Mouse (Mus musculus) heart, adult 2 months (tissue): ENCODE data around the gene Dytn.

Source experiments
- CTCF ChIP-seq: fragments of 200-600 bp; IDR thresholded peaks from 2 replicates; pipeline ENCODE4 v1.8.1; 2022; ENCODE audit warnings: antibody characterized with exemption, mild to moderate bottlenecking, moderate library complexity
- EP300 ChIP-seq: fragments of 200-500 bp; IDR thresholded peaks from 2 replicates; pipeline ENCODE4 v1.6.1; 2011; ENCODE audit warnings: low read depth, low read length, control low read depth; ENCODE audit not compliant: insufficient read depth
- POLR2A ChIP-seq: fragments of 200-500 bp; IDR thresholded peaks from 2 replicates; pipeline ENCODE4 v1.6.1; 2011; ENCODE audit warnings: mild to moderate bottlenecking, low read depth, low read length, control low read depth; ENCODE audit not compliant: insufficient read depth

DNA sequence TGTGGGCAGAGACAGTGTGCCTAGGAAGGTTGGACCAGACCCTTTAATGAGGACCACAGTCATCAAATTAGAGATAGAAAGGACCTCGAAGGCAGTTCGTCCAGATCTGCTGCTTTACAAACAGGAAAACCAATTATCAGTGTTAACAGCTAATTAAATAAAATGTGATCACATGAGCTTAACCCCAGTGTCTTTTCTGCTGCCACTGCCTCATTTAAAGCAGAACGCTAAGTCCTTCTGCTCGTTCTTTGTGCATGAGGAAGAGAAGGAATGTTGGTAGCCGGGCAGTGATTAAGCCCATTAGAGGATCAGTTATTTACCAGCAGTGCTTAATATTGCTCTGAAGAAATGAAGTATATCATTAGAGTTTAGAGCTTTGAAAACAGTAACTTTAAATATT lies 109.9 kb downstream of the Dytn start:
- TF ChIP-seq CTCF (no peak), POLR2A (no peak), EP300 (no peak)
